Mouse (Mus musculus): ENCODE results near the gene Nup50.

- TF ChIP-seq CTCF (IDR thresholded peaks at IDR 0.05; ENCODE audit: borderline replicate concordance, control insufficient read depth, extremely low read depth, insufficient read depth, low read length, poor library complexity) (no peak), POLR2A (IDR thresholded peaks at IDR 0.05; ENCODE audit: control insufficient read depth, extremely low read depth, insufficient read depth, low read length, poor library complexity) (no peak)
Observed at GRCm38 (mm10) chr15:84987020-84987815, 64.0 kb downstream of the Nup50 start.
